Mouse (Mus musculus) spleen, adult 2 months (tissue): ENCODE measurements at regions not wholly inside any gene's neighbourhood (a gene's known extent, or its start where the extent isn't known, plus 50 kb on each side); places are given as distances from the start of the nearest gene placed in this dataset.

ENCODE experiments used
- CTCF ChIP-seq: fragments of 200-500 bp; IDR thresholded peaks from 2 replicates; pipeline ENCODE4 v1.5.1; 2011; ENCODE audit warnings: mild to moderate bottlenecking, inconsistent platforms; ENCODE audit not compliant: insufficient read depth, insufficient read length, insufficient replicate concordance; ENCODE audit errors: extremely low read depth
- POLR2A ChIP-seq: fragments of 200-500 bp; IDR thresholded peaks from 2 replicates; pipeline ENCODE4 v1.6.1; 2011; ENCODE audit warnings: low read depth, low read length, inconsistent platforms

- no peak for TF ChIP-seq POLR2A
- no peak for TF ChIP-seq CTCF
These were observed 214.1 kb upstream of the Zmiz1 start for GRCm38 (mm10) chr14:25244841-25245240.
